Mouse (Mus musculus): ENCODE data around the gene Kdm4b. TPM values are rescaled to one million over a fixed set of nuclear protein-coding genes. Genes with fewer than 3 reads are reported as not detected.

Gene Kdm4b
- total and polyA plus RNA-seq, 3 experiments = 21.5 to 35.1 (median 32.3) TPM

DNA sequence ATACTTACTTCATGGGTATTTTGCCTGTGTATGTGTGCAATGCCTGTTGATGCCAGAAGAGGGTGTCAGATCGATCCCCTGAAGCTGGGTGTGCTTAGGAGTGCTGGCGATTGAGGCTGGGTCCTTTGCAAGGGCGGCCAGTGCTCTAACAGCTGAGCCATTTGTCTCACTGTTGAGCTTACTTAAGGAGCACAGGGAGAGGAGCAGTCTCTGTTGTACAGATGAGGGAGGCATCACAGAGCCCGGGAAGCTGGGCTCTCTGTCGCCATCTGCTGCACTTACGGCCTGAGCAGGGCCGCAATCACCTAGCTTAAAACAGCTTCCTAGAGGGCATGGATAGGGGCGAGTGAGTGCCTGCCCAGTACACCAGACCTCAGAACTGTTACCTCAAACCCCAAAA is 7.1 kb downstream of the Kdm4b start:
- DNase-seq (ENCODE audit: low spot score) (no peak), ATAC-seq (ENCODE audit: extremely low read depth, insufficient number of reproducible peaks, low FRiP score, poor library complexity, severe bottlenecking) (no peak)
- peaks cover 64% of the 10 kb centered on the region for H3K4me1 ChIP-seq (ENCODE audit: insufficient read depth, low read depth, low read length)
- no peak for TF ChIP-seq POLR2AphosphoS5 (IDR thresholded peaks at IDR 0.05; ENCODE audit: insufficient replicate concordance, low read depth, low read length)
- TF ChIP-seq GATA1 (IDR thresholded peaks at IDR 0.05; ENCODE audit: borderline replicate concordance, low read length) = no peak
- TF ChIP-seq GATA2 (IDR thresholded peaks at IDR 0.05; ENCODE audit: borderline replicate concordance, low read depth, low read length) = no peak
- H3K9me3 ChIP-seq (replicated peaks) = no peaks in the 10 kb centered on the region
- H3K4me3 ChIP-seq (ENCODE audit: low read depth, low read length) = no peak overlapping the region
- peaks cover 86% of the 10 kb centered on the region for H3K36me3 ChIP-seq (replicated peaks)
- no peaks in the 10 kb centered on the region for H3K27me3 ChIP-seq (ENCODE audit: insufficient read depth, low read length)

DNA sequence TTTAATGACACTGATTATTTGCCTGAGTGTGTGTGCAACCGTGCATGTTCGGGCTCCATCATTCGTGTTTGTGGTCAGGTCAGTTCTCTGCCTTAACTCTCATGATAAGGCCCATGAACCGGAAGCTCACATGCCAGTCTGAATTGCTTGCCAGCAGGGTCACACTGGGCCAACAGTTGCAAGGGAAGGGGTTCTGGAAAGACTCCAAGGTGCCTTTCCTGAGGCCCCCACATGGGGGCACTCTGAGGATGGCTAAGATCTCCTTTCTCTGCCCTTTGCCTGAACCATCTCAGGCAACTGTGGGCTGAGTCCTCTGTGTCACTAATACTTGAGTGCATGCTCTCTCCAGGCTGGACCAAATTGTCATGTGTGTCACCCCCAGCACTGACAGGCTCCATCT is 11.3 kb downstream of the Kdm4b start:
- no peak overlapping the region for H3K4me3 ChIP-seq (ENCODE audit: low read depth, low read length)

DNA sequence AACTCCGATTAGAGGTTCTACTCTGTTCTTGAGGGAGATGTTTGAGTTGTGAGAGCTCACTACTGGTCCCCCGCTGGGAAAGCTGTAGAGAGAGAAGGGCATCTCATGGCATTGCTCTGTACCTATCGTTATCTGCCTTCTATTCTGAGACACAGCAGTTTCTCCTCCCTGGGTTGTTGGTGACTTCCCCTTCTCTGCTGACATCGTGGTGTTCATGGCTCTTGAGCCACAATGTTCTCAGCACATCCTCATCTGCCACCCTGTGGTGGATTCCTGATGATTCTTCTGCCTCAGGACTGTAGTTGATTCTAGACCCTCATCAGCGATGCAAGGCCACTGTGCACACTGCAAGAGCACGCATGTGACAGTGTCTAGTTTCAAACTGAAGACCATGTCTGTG is 11.9 kb downstream of the Kdm4b start:
- no peaks in the 10 kb centered on the region for H3K27me3 ChIP-seq (ENCODE audit: insufficient read depth, low read length)
- ATAC-seq (ENCODE audit: extremely low read depth, insufficient number of reproducible peaks, low FRiP score, poor library complexity, severe bottlenecking) = no peak
- H3K4me1 ChIP-seq (ENCODE audit: insufficient read depth, low read depth, low read length) = peaks cover 56% of the 10 kb centered on the region
- no peak for TF ChIP-seq CTCF (IDR thresholded peaks at IDR 0.05; ENCODE audit: low read depth, low read length)
- no peak for TF ChIP-seq GATA2 (IDR thresholded peaks at IDR 0.05; ENCODE audit: borderline replicate concordance, low read depth, low read length)
- TF ChIP-seq GATA1 (IDR thresholded peaks at IDR 0.05; ENCODE audit: borderline replicate concordance, low read length) = no peak
- TF ChIP-seq TAL1 (conservative IDR thresholded peaks at IDR 0.05; ENCODE audit: low read depth, low read length) = no peak
- peaks cover 72% of the 10 kb centered on the region for H3K36me3 ChIP-seq (replicated peaks)
- no peaks in the 10 kb centered on the region for H3K9me3 ChIP-seq (replicated peaks)
- no peak overlapping the region for H3K4me3 ChIP-seq (ENCODE audit: low read depth, low read length)
- DNase-seq (ENCODE audit: low spot score) = no peak

More for the DNA sequence above, 11.3 kb downstream of the Kdm4b start:
- ATAC-seq (ENCODE audit: extremely low read depth, insufficient number of reproducible peaks, low FRiP score, poor library complexity, severe bottlenecking) = peak; percentile 36; the same call in 1 of the 2 replicates
- no peak for DNase-seq (ENCODE audit: low spot score)
- peak; percentile 48; the same call in 1 of the 2 replicates for TF ChIP-seq CTCF (IDR thresholded peaks at IDR 0.05; ENCODE audit: low read depth, low read length)
- TF ChIP-seq GATA2 (IDR thresholded peaks at IDR 0.05; ENCODE audit: borderline replicate concordance, low read depth, low read length) = no peak
- H3K36me3 ChIP-seq (replicated peaks) = peaks cover 76% of the 10 kb centered on the region
- no peaks in the 10 kb centered on the region for H3K9me3 ChIP-seq (replicated peaks)
- no peaks in the 10 kb centered on the region for H3K27me3 ChIP-seq (ENCODE audit: insufficient read depth, low read length)
- peaks cover 52% of the 10 kb centered on the region for H3K4me1 ChIP-seq (ENCODE audit: insufficient read depth, low read depth, low read length)

DNA sequence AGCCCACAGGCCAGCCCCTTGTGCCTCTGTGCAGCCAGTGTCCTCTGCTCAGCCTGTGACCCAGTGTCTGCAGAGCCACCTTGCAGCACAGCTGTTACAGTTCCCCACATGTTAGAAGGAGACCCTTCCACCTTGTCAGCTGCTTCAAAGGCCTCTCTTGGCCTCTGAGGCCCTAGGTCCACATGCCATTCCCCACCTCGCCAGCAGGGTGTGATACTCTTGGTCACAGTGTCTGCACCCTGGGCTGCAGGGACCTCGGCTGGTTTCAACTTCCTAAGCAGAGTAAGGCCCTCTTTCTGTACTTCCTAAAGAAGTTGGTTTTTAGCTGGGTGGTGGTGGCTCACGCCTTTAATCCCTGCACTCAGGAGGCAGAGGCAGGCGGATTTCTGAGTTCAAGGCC is 13.0 kb downstream of the Kdm4b start:
- ATAC-seq (ENCODE audit: extremely low read depth, insufficient number of reproducible peaks, low FRiP score, poor library complexity, severe bottlenecking) = peak; percentile 43; the same call in 1 of the 2 replicates

GRCm38 (mm10) chr17:56340717-56341116 is 14.9 kb downstream of the Kdm4b start:
- Histone ChIP-seq H3K27me3 (ENCODE audit: insufficient read depth, low read length) (no peaks in the 10 kb centered on the region), H3K9me3 (replicated peaks) (no peaks in the 10 kb centered on the region), H3K4me1 (ENCODE audit: insufficient read depth, low read depth, low read length) (peaks cover 52% of the 10 kb centered on the region), H3K4me3 (ENCODE audit: low read depth, low read length) (no peak overlapping the region), H3K36me3 (replicated peaks) (peaks cover 74% of the 10 kb centered on the region)
- ATAC-seq (ENCODE audit: extremely low read depth, insufficient number of reproducible peaks, low FRiP score, poor library complexity, severe bottlenecking) (no peak), DNase-seq (ENCODE audit: low spot score) (no peak)
- TF ChIP-seq CTCF (IDR thresholded peaks at IDR 0.05; ENCODE audit: low read depth, low read length) (no peak), POLR2AphosphoS5 (IDR thresholded peaks at IDR 0.05; ENCODE audit: insufficient replicate concordance, low read depth, low read length) (no peak), GATA1 (IDR thresholded peaks at IDR 0.05; ENCODE audit: borderline replicate concordance, low read length) (no peak), GATA2 (IDR thresholded peaks at IDR 0.05; ENCODE audit: borderline replicate concordance, low read depth, low read length) (no peak), TAL1 (conservative IDR thresholded peaks at IDR 0.05; ENCODE audit: low read depth, low read length) (no peak)

More for the DNA sequence above, 13.0 kb downstream of the Kdm4b start:
- Histone ChIP-seq H3K27me3 (ENCODE audit: insufficient read depth, low read length) (no peaks in the 10 kb centered on the region), H3K4me3 (ENCODE audit: low read depth, low read length) (no peak overlapping the region), H3K4me1 (ENCODE audit: insufficient read depth, low read depth, low read length) (peaks cover 61% of the 10 kb centered on the region), H3K9me3 (replicated peaks) (no peaks in the 10 kb centered on the region), H3K36me3 (replicated peaks) (peaks cover 72% of the 10 kb centered on the region)
- TF ChIP-seq CTCF (IDR thresholded peaks at IDR 0.05; ENCODE audit: low read depth, low read length) (peak; percentile 47), TAL1 (conservative IDR thresholded peaks at IDR 0.05; ENCODE audit: low read depth, low read length) (no peak), GATA1 (IDR thresholded peaks at IDR 0.05; ENCODE audit: borderline replicate concordance, low read length) (no peak), GATA2 (IDR thresholded peaks at IDR 0.05; ENCODE audit: borderline replicate concordance, low read depth, low read length) (no peak), POLR2AphosphoS5 (IDR thresholded peaks at IDR 0.05; ENCODE audit: insufficient replicate concordance, low read depth, low read length) (no peak)
- DNase-seq (ENCODE audit: low spot score) = no peak

DNA sequence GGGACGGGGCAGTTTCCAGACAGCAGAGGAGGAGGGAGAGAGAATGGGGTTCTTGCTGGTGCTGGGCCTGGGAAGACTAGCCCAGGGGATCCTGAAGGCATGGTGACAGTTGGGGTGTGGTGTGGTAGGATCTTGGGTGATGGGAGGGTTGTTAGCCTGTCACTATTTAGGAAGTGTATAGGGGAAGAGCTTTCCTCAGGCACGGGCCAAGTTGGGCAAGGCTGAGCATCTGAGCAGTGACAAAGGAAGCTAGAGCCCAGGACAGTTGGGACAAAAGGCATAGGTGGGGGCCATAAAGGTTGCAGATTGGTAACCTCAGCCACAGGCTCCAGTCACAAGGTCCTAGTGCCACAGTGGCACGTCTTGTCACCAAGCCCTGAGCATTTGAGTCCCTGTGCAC is 17.6 kb downstream of the Kdm4b start:
- Histone ChIP-seq H3K27me3 (ENCODE audit: insufficient read depth, low read length) (no peaks in the 10 kb centered on the region), H3K4me1 (ENCODE audit: insufficient read depth, low read depth, low read length) (peaks cover 44% of the 10 kb centered on the region), H3K9me3 (replicated peaks) (no peaks in the 10 kb centered on the region), H3K36me3 (replicated peaks) (peaks cover 78% of the 10 kb centered on the region), H3K4me3 (ENCODE audit: low read depth, low read length) (no peak overlapping the region; the same call in 1 of the 2 replicates)
- ATAC-seq (ENCODE audit: extremely low read depth, insufficient number of reproducible peaks, low FRiP score, poor library complexity, severe bottlenecking) = no peak
- TF ChIP-seq CTCF (IDR thresholded peaks at IDR 0.05; ENCODE audit: low read depth, low read length) (no peak), TAL1 (conservative IDR thresholded peaks at IDR 0.05; ENCODE audit: low read depth, low read length) (no peak), POLR2AphosphoS5 (IDR thresholded peaks at IDR 0.05; ENCODE audit: insufficient replicate concordance, low read depth, low read length) (no peak), GATA1 (IDR thresholded peaks at IDR 0.05; ENCODE audit: borderline replicate concordance, low read length) (no peak), GATA2 (IDR thresholded peaks at IDR 0.05; ENCODE audit: borderline replicate concordance, low read depth, low read length) (no peak)
- no peak for DNase-seq (ENCODE audit: low spot score)

- Histone ChIP-seq H3K27me3 (ENCODE audit: insufficient read depth, low read length) (no peaks in the 10 kb centered on the region), H3K36me3 (replicated peaks) (peaks cover 82% of the 10 kb centered on the region), H3K4me3 (ENCODE audit: low read depth, low read length) (no peak overlapping the region), H3K9me3 (replicated peaks) (no peaks in the 10 kb centered on the region), H3K4me1 (ENCODE audit: insufficient read depth, low read depth, low read length) (peaks cover 51% of the 10 kb centered on the region)
- DNase-seq (ENCODE audit: low spot score) (no peak), ATAC-seq (ENCODE audit: extremely low read depth, insufficient number of reproducible peaks, low FRiP score, poor library complexity, severe bottlenecking) (no peak)
- TF ChIP-seq CTCF (IDR thresholded peaks at IDR 0.05; ENCODE audit: low read depth, low read length) (no peak), GATA2 (IDR thresholded peaks at IDR 0.05; ENCODE audit: borderline replicate concordance, low read depth, low read length) (no peak), POLR2AphosphoS5 (IDR thresholded peaks at IDR 0.05; ENCODE audit: insufficient replicate concordance, low read depth, low read length) (no peak), TAL1 (conservative IDR thresholded peaks at IDR 0.05; ENCODE audit: low read depth, low read length) (no peak), GATA1 (IDR thresholded peaks at IDR 0.05; ENCODE audit: borderline replicate concordance, low read length) (no peak)
These were observed 19.5 kb downstream of the Kdm4b start for GRCm38 (mm10) chr17:56345364-56345763.

Measured in G1E (cell line).